Mouse (Mus musculus) kidney, postnatal 4 days (tissue): ENCODE results near the gene Ghsr.

Experiments
- DNase-seq, 2 experiments: peaks; one replicate each; pipeline ENCODE4 v3.0.0; 2021; ENCODE audit warnings: mixed read lengths in 2 of 2

The Ghsr gene

DNA sequence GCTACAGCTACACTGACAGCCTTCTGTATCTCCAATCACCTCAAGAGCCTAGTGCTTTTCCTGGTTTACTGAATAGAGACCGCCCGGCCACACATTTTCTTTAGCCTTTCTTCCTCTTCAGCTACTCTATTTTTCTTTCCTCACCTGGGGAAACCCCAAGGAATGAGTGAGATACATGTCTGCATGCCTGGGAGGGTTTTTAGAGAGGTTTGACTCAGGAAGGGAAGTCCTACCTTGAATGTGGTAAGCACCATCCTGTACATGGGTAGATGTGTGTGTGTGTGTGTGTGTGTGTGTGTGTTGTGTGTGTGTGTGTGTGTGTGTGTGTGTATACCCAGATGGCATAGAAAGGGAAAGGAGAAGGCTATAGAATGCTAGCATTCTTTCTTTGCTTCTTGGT is 40.1 kb downstream of the Ghsr start:
- no peak for DNase-seq

DNA sequence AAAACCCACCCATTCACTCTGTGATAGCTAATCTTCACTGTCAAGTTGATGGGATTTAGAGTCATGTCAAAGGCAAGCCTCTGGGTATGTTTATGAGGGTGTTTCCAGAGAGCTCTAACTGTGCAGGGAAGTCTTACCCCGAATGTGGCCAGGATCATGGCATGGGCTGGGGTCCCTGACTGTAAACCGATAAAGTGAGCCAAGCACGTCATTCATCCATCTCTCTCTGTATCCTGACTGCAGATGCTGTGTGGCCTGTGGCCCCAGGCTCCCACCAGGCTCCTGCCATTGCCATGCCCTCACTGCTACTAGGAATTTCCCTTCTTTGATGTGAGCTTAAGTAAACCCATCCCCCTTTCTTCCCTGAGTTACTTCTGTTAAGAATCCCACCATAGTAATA is 42.4 kb downstream of the Ghsr start:
- no peak for DNase-seq

- DNase-seq, result no peak
Observed at GRCm38 (mm10) chr3:27416786-27417185, 45.6 kb downstream of the Ghsr start.

- DNase-seq, result no peak
Observed at GRCm38 (mm10) chr3:27418602-27419001, 47.5 kb downstream of the Ghsr start.

DNA sequence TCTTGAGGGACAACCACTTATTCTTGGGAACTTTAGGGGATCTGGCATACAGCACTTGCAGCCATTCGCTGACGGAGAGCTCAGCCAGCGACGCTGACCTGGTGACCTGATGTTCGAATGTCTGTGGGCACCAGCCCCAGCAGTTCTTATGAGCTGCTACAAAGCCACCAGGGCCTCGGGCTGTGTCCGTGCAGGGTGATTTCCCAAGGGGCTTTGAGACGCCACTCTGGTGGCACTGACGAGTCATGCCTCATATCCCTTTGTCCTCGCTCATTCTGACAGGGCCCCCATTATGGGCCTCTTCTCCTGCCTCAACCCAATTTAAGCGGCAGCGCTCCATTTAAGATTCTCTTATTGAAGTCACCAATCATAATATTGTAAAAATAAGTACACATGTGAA is 50.8 kb downstream of the Ghsr start:
- no peak for DNase-seq

- no peak for DNase-seq
Observed at GRCm38 (mm10) chr3:27422521-27422920, 51.4 kb downstream of the Ghsr start.

- no peak for DNase-seq
Observed at GRCm38 (mm10) chr3:27424049-27424667, 53.0 kb downstream of the Ghsr start.

DNA sequence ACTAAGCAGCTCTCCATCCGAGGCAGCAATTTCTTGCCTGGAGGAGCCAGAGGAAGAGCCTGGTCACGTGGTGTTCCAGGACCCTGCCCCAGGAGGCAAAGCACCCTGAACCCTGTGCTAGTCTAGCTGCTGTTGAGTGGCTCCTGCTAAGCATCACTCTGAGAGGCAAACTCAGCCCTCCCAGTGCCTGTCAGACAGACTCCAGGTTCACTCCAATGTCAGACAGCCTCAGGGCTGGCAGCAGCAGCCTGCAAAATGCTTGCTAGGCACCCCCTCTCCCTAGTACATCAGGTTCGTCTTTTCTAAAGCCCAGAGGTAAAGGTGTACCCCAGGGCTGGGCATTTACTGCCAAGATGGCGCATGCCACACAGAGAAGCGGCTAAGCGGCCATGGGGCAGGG is 56.3 kb downstream of the Ghsr start:
- DNase-seq, result no peak
